Mouse (Mus musculus): ENCODE data around the gene Gid8. TPM values are rescaled to one million over a fixed set of nuclear protein-coding genes. Genes with fewer than 3 reads are reported as not detected.
A peak's percentile ranks its signal among the peaks of the same experiment; 100 is the strongest.

Gene Gid8
- total RNA-seq, 2 experiments from 2014 or later, result 64.1 to 72.6 TPM

DNA sequence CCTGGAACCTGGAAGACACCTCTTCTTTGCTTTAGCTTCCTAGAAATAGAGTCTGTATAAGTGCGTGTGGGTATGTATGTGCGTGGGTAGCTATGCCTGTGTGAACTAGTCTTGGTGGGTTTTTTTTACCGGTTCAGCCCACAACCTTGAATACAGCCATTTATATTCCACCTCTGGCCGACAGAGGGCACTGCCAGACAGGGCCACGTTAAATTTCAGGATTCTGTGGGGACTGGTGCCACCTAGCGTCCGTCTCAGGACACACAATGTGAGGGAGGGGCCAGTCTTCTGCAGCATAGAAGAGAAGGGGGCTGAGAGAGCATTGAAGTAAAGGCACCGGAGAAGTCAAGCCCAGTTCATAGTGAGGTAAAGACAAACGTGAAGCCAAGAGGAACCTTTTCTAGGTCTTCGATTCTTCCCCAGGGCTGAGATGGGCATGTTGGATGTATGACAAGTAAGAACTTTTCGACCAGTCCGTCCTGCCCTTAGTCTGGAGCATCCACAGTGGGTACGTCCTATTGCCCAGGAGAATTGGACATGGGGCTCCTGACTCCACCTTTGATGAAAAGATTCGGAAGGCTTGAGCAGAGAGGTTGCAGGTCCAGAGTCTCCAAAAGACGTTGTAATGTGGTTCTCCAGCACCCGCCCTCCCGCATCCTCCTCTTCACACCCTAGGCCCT, 35.5 kb downstream of the Gid8 start:
- ATAC-seq (ENCODE audit: poor library complexity, severe bottlenecking), result peak; percentile 99

DNA sequence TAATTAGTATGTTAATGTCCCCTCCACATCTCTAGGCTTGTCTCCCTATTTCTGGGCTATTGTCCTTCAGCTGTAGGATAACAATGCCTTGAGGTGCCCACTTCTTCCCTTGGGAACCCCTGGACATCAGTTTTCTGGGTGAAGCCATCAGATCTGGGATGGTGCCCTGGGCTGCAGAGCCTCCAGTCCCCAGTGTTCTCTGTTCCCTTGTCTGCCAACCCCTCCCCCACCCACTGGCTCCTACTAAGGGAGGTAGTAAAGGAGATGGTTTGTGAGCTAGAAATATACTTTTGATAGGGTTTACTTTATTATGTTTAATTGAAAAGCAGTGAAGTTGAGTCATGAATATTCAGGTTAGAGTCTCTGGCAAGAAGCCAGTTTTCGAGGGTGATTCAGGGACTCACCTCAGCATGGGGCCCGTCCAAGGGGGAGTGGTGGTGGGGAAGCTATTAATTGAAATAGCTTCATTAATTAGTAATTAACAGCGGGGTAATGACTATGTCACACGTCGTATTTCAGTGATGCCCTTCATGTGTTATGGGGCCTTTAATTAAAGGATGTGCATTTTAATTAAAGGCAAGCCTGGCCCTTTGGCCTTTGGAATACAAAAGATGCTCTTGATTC, 36.8 kb downstream of the Gid8 start:
- ATAC-seq (ENCODE audit: poor library complexity, severe bottlenecking), result no peak

DNA sequence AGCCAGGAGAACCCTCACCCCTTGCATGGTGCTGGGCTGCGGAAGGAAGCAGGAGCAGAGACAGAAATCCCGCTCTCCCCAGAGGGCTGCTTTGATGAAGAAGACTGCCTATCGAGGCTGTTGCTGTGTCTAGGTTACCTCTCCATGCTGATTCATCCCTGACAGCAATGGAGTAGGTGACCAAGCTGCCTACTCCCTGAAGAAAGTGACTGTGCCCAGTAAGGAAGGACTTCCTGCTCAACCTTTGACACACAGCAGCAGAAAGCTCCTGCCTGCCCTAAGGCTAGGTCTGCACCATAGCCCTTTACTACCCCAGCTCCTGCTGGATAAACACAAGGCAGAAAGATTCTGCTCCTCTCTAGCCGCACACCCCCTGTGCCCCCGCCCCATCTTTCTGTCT, 39.0 kb downstream of the Gid8 start:
- no peak for ATAC-seq (ENCODE audit: poor library complexity, severe bottlenecking)

DNA sequence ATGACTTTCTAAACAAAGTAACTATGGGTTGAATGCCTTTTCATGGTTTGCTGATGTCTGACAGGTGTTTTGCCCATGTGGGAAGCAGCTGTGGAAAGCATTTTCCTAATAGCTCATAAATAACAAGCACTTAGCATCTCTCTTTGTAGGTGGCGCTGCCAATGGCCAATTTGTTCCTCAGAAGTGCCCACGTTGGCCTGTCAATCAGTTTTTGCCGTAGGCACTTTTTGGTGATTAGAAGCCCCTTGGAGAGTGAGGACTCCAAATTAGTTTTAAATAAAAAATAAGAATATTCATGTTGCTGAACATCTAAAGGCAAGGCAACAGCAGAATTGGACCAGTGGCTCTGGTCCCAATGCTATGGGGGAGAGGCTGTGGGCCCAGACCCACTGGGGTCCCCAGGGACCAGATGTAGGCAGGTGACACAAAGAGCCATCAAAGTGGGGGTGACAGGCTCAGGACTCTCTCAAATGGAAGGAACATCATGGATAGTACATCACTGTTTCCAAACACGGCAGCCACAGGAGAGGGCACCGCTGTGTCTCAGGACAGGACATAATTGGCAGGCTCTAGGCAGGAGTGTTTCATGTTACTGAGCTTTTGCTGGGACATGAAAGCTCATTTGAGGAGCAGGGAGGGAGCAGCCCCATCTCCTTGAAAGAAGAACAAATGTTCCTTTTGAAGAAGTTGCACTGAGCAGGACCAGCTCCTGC, 45.2 kb downstream of the Gid8 start:
- ATAC-seq (ENCODE audit: poor library complexity, severe bottlenecking), result no peak

DNA sequence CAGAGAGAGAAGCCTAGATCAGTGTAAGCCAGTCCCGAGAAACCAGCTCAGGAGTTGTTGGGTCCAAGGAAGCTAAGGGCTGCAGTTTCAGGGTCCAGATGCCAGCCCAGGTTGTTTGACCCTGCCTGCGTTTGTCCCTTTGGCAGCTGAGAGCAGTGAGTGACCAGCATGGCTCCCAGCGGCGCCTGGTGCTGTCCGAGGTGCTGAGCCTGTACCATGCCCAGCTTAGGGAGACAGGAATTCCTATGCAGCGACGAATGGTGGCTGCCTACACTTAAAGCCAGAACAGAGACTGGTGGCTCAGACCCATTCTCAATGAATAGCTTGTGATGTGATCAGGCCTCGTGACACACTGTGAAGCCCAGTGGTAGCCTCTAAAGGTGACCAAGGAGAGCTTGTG, 46.0 kb downstream of the Gid8 start:
- ATAC-seq (ENCODE audit: poor library complexity, severe bottlenecking), result no peak

DNA sequence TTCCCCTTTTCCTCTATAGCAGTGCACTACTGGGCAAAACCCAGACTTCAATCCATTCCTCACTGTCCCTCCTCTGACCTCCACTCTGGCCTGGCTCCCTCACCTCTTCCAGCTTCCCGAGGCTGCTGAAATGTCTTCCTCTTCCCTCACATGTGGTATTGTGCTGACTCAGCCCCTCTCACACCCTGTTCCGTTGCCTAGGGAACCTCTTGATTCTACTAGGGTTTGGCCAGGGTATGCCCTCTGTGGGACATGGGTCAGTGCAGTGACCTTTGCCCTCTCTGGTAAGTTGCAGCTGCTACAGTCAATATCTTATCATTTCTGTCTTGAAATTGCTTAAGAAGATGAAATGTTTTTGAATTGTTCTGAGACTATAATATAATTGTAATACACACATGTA, 46.9 kb downstream of the Gid8 start:
- no peak for ATAC-seq (ENCODE audit: poor library complexity, severe bottlenecking)

DNA sequence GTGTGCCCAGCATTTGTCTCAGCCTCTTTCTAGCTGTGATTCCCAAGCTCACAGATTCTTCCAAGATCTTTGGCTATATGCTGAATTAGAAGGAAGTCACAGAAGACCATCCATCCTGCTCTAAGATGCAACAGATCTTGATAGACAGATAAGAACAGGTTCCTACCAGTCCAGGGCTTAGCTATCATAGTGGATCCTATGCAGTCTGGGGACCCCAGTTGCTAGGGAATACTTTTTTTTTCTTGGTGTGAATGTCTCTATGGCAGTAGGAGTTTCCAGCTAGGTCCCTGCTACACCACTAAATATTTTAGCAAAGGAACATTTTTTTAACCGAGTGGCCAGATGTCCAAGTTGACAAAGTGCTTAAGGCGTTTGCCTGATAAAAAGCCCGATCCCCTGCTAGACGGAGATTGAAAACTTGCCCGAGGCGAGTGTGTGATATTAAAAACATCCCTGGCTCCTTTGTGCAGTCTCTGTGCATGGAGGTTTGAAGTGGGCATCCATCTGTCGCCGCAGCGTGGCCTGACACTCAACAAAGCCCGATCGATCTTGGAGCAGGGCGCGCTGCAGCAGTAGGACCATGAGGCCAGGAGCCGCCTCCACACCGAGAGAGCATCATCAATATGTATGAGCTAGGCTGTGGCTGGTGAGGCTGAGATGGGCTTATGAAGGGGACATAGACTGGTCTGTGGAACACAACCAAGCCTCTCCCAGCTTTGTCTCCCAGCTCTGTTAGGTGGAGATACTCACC, 48.8 kb downstream of the Gid8 start:
- no peak for ATAC-seq (ENCODE audit: poor library complexity, severe bottlenecking)

DNA sequence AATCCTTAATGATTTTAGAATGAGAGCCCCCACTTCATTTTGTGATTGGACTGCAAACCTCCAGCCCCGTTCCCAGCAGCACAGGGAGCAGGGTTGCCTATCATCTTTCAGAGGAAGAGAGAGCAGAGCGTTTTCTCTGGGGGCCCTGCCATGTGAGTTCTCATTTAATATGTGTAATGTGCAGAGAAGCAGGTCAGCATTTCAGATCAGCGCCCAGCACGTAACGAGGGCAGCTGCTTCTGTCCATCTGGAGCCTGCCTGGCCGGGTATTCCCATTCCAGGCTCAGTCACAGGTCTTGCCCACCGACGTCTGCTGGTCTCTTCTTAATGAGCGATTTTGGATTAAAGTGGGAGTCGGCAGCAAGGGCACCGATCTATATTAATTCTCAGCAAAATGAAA, 55.1 kb downstream of the Gid8 start:
- no peak for ATAC-seq (ENCODE audit: poor library complexity, severe bottlenecking)

DNA sequence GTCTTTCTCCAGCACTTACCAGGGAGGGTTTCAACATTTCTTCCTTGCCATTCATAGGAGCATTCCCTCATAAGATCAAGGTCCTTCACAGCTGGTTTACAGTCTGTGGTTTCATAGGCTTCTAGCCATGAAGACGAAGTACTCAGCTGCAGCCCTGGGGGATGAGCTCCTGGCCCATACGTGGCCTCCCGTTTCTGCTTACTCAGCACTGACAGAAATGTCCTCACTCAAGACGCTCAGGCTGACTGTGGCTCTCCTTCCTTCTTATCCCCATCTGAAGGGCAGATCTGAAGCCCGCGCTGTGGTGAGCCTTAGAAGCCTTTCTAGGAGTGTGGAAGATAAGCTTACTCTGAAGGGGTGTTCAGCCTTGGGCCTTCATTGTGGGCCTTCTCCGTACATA, 55.8 kb downstream of the Gid8 start:
- ATAC-seq (ENCODE audit: poor library complexity, severe bottlenecking), result no peak

Other genes starting within 250 kb of the Gid8 start
- not detected in 2 replicates for gene Ntsr1, start 210.1 kb upstream of the Gid8 start, total RNA-seq (2015)
- not detected in 2 replicates for gene Ntsr1, start 210.1 kb upstream of the Gid8 start, total RNA-seq (2017)
- 20.2 and 30.8 TPM in 2 replicates for gene Mrgbp, start 128.8 kb upstream of the Gid8 start, total RNA-seq (2015)
- 21.8 and 23.2 TPM in 2 replicates for gene Mrgbp, start 128.8 kb upstream of the Gid8 start, total RNA-seq (2017)
- 37.3 and 42.7 TPM in 2 replicates for gene Ogfr, start 120.9 kb upstream of the Gid8 start, total RNA-seq (2015)
- 62.2 and 64.9 TPM in 2 replicates for gene Ogfr, start 120.9 kb upstream of the Gid8 start, total RNA-seq (2017)
- 0.62 and 1.3 TPM in 2 replicates for gene Col9a3, start 112.3 kb upstream of the Gid8 start, total RNA-seq (2015)
- gene Col9a3, start 112.3 kb upstream of the Gid8 start, total RNA-seq (2017), result 0.16 and 0.51 TPM in 2 replicates
- gene Tcfl5, start 67.4 kb upstream of the Gid8 start, total RNA-seq (2015), result not detected in 2 replicates
- gene Tcfl5, start 67.4 kb upstream of the Gid8 start, total RNA-seq (2017), result not detected in 2 replicates
- gene Dido1, start 118 bp upstream of the Gid8 start, total RNA-seq (2015), result 30.0 and 32.1 TPM in 2 replicates
- gene Dido1, start 118 bp upstream of the Gid8 start, total RNA-seq (2017), result 41.3 and 46.9 TPM in 2 replicates
- gene Slc17a9, start 15.1 kb downstream of the Gid8 start, total RNA-seq (2015), result 7.9 and 9.9 TPM in 2 replicates
- gene Slc17a9, start 15.1 kb downstream of the Gid8 start, total RNA-seq (2017), result 5.2 and 7.1 TPM in 2 replicates
- not detected in 2 replicates for gene Bhlhe23, start 66.8 kb downstream of the Gid8 start, total RNA-seq (2015)
- gene Bhlhe23, start 66.8 kb downstream of the Gid8 start, total RNA-seq (2017), result not detected in 2 replicates
- gene Ythdf1, start 210.8 kb downstream of the Gid8 start, total RNA-seq (2015), result 54.2 and 55.4 TPM in 2 replicates
- 24.1 and 26.0 TPM in 2 replicates for gene Ythdf1, start 210.8 kb downstream of the Gid8 start, total RNA-seq (2017)
- gene Birc7, start 218.9 kb downstream of the Gid8 start, total RNA-seq (2015), result not detected in 2 replicates
- not detected in 2 replicates for gene Birc7, start 218.9 kb downstream of the Gid8 start, total RNA-seq (2017)
- gene Nkain4, start 244.6 kb downstream of the Gid8 start, total RNA-seq (2015), result not detected in 2 replicates
- not detected in 2 replicates for gene Nkain4, start 244.6 kb downstream of the Gid8 start, total RNA-seq (2017)

Measured in megakaryocyte, adult 5-6 weeks (primary cell).